Mouse (Mus musculus): Measurements from ENCODE around the gene Tmbim6.
"Not testable (repeated sequence)": the region's sequence is repeated elsewhere in the genome, so short reads cannot be mapped to it uniquely, and the experiment has no call there.

Tmbim6 gene

GRCm38 (mm10) chr15:99420521-99421014, 27.9 kb downstream of the Tmbim6 start:
- peak; percentile 67 for DNase-seq

- peak; percentile 42 for DNase-seq
These were observed 28.5 kb downstream of the Tmbim6 start for GRCm38 (mm10) chr15:99421152-99421551.

GRCm38 (mm10) chr15:99421676-99422075, 29.0 kb downstream of the Tmbim6 start:
- DNase-seq, result no peak

GRCm38 (mm10) chr15:99422551-99422950, 29.9 kb downstream of the Tmbim6 start:
- DNase-seq, result no peak

- DNase-seq, result no peak
These were observed 30.4 kb downstream of the Tmbim6 start for GRCm38 (mm10) chr15:99423131-99423530.

GRCm38 (mm10) chr15:99423884-99424283, 31.2 kb downstream of the Tmbim6 start:
- no peak for DNase-seq

GRCm38 (mm10) chr15:99430394-99430793, 37.7 kb downstream of the Tmbim6 start:
- no peak for DNase-seq

- no peak for DNase-seq
These were observed 38.4 kb downstream of the Tmbim6 start for GRCm38 (mm10) chr15:99431063-99431462.

GRCm38 (mm10) chr15:99431504-99431903, 38.8 kb downstream of the Tmbim6 start:
- no peak for DNase-seq

GRCm38 (mm10) chr15:99431967-99432366, 39.3 kb downstream of the Tmbim6 start:
- peak; percentile 29 for DNase-seq

GRCm38 (mm10) chr15:99433081-99433718, 40.5 kb downstream of the Tmbim6 start:
- DNase-seq, result no peak

- DNase-seq, result no peak
These were observed 41.2 kb downstream of the Tmbim6 start for GRCm38 (mm10) chr15:99433913-99434312.

GRCm38 (mm10) chr15:99438966-99439698, 46.5 kb downstream of the Tmbim6 start:
- no peak for DNase-seq

GRCm38 (mm10) chr15:99440112-99440815, 47.6 kb downstream of the Tmbim6 start:
- DNase-seq, result no peak

GRCm38 (mm10) chr15:99440816-99441457, 48.3 kb downstream of the Tmbim6 start:
- DNase-seq, result no peak

GRCm38 (mm10) chr15:99442358-99442757, 49.7 kb downstream of the Tmbim6 start:
- no peak for DNase-seq

GRCm38 (mm10) chr15:99445567-99445966, 52.9 kb downstream of the Tmbim6 start:
- DNase-seq, result no peak

GRCm38 (mm10) chr15:99446136-99446535, 53.5 kb downstream of the Tmbim6 start:
- DNase-seq, result not testable (repeated sequence)

- DNase-seq, result peak; percentile 35
These were observed 56.6 kb downstream of the Tmbim6 start for GRCm38 (mm10) chr15:99449131-99449750.

- DNase-seq, result no peak
These were observed 57.1 kb downstream of the Tmbim6 start for GRCm38 (mm10) chr15:99449751-99450280.

GRCm38 (mm10) chr15:99453153-99453900, 60.6 kb downstream of the Tmbim6 start:
- no peak for DNase-seq

All from kidney, adult 9 months (tissue).